Mouse (Mus musculus): ENCODE measurements around the gene Slc17a5.

DNA sequence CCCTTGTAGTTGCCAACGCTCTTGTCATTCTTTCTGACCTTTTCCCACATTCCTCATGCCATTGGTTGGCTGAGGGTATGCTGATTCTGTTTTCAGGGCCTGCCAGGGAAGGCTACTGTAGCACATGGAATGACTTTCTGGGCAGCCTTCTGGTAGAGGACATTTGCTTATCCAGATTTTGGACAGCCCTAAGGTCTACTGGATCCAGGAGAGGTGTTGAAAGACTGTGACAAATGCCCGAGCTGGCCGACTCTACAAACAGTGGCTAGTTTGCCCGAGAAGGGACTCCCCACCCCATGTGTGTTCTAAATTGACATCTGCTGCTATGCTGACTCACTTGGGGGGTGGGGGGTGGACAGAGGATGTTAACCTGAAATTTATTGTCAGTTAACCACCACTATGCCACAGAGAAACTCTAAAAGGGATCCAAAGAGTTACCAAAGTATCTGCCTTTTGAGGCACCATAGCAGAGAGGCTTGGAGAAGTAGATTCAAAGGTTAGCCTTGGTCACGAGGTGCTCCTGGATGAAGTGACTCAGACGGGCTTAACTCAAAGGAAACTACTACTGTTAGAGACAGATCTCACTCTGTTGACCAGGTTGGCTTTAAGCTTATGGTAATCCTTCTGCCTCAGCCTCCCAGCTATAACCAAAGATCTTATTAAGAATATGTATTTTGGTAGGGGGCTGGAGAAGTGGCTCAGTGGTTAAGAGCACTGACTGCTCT lies 73.9 kb downstream of the Slc17a5 start:
- no peak for TF ChIP-seq GATA1 (IDR thresholded peaks at IDR 0.05; ENCODE audit: borderline replicate concordance, low read length)
- no peak for TF ChIP-seq FLI1 (IDR thresholded peaks at IDR 0.05; ENCODE audit: low read length)
